Mouse (Mus musculus) lung, embryonic 15.5 days (tissue): ENCODE measurements around the gene Clmp. TPM values are rescaled to one million over a fixed set of nuclear protein-coding genes. Genes with fewer than 3 reads are reported as not detected.

Experiments
- ATAC-seq: fragments of 200-750 bp; cut with Nextera tagmentation; 2 replicates; pipeline ENCODE4 v1.8.0; 2017; ENCODE audit warnings: moderate number of reproducible peaks, borderline replicate concordance; ENCODE audit not compliant: low FRiP score, low TSS enrichment; ENCODE audit errors: extremely low read depth
- H3K27ac ChIP-seq: fragments of 300-500 bp; sonication (generic); 2 replicates; pipeline ENCODE4 v1.5.1; 2015; ENCODE audit warnings: moderate library complexity, mild to moderate bottlenecking, inconsistent platforms
- H3K27me3 ChIP-seq: fragments of 300-500 bp; sonication (generic); 2 replicates; pipeline ENCODE4 v1.6.1; 2015; ENCODE audit warnings: inconsistent platforms
- H3K36me3 ChIP-seq: fragments of 300-500 bp; sonication (generic); 2 replicates; pipeline ENCODE4 v1.6.1; 2015; ENCODE audit warnings: inconsistent platforms
- H3K4me1 ChIP-seq: fragments of 300-500 bp; sonication (generic); 2 replicates; pipeline ENCODE4 v1.6.1; 2015; ENCODE audit warnings: inconsistent platforms
- H3K4me2 ChIP-seq: fragments of 300-500 bp; sonication (generic); 2 replicates; pipeline ENCODE4 v1.6.1; 2015; ENCODE audit warnings: inconsistent platforms, mild to moderate bottlenecking, moderate library complexity
- H3K4me3 ChIP-seq: fragments of 300-500 bp; sonication (generic); 2 replicates; pipeline ENCODE4 v1.5.1; 2015; ENCODE audit warnings: mild to moderate bottlenecking, inconsistent platforms
- H3K9ac ChIP-seq: fragments of 300-500 bp; sonication (generic); 2 replicates; pipeline ENCODE4 v1.6.1; 2015; ENCODE audit warnings: inconsistent platforms
- H3K9me3 ChIP-seq: fragments of 300-500 bp; sonication (generic); 2 replicates; pipeline ENCODE4 v1.6.1; 2016; ENCODE audit warnings: inconsistent platforms
- WGBS: fragments of 180-500 bp; shearing (Covaris S2); methylation state at CpG from one replicate; pipeline ENCODE4 v1.1.7; 2015; 5-methylcytosine and 5-hydroxymethylcytosine counted together
- polyA plus RNA-seq: library from polyadenylated mRNA; unstranded; fragments of >200 nt; fragmentation: Nextera tagmentation; extraction: Ambion mirVana; gene quantifications from 2 replicates; pipeline ENCODE4 v1.2.1, GENCODE M21; 2015

The Clmp gene
- polyA plus RNA-seq, 1 experiment from 2014 or later: 11.7 TPM

DNA sequence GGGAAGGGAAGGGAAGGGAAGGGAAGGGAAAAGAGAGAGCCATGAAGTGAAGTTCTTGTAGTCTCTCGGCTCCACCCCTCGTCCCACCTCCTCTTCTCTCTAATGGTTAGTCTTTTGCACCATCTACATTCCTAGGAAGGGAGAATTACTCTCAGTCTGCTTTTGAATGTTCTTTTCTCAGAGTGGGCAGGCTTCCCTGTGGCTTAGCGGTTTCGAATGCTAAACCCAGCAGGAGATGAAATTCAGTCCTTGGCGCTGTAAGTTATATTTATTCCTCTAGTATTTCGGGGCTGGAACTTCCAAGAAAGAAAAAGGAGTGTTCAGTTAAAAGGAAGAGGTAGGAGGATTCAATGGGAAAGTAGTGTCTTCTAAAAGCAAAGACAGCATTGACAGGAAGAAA lies 51.4 kb downstream of the Clmp start:
- H3K27ac ChIP-seq: no peak overlapping the region
- no peaks in the 10 kb centered on the region for H3K36me3 ChIP-seq
- no peak for ATAC-seq
- no peaks in the 10 kb centered on the region for H3K27me3 ChIP-seq
- 87% methylated on average over 6 of the region's 6 CpGs for WGBS
- 0 out of 2 replicates have a peak, but pooled peaks cover 7% of the 10 kb centered on the region for H3K4me1 ChIP-seq
- H3K4me2 ChIP-seq: no peak overlapping the region
- H3K9ac ChIP-seq: no peak overlapping the region
- no peak overlapping the region for H3K4me3 ChIP-seq
- no peaks in the 10 kb centered on the region for H3K9me3 ChIP-seq

DNA sequence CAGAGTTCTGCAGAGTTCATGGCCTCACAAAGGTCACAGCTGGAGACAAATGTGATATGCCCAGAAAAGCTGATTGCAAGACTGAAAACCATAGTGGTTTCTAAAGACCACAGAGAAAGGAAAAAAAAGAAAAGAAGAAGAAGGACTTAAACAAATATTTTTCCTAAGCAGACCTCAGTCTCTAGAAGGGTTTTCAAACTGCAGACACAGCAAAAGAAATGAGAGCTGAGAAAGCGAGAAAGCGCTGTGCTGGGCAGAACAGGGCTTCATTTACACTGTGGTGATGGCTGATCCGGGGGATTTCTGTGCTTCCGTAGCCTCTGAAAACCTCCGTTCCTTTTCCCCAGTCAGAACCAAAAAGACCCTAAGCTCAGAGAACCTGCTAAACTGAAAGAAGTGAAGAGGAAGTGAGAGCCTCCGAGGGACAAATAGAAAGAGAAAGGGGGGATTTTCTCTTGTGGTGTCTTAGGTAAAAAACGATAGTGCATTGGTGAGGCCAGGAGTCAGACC lies 57.8 kb downstream of the Clmp start:
- Histone ChIP-seq H3K4me3 (no peak overlapping the region), H3K4me1 (peaks cover 8% of the 10 kb centered on the region), H3K4me2 (no peak overlapping the region), H3K9ac (no peak overlapping the region), H3K27ac (peak overlapping the region; percentile 8; the same call in 1 of the 2 replicates), H3K27me3 (no peaks in the 10 kb centered on the region), H3K36me3 (no peaks in the 10 kb centered on the region), H3K9me3 (no peaks in the 10 kb centered on the region)
- no peak for ATAC-seq
- WGBS: 49% methylated on average over 7 of the region's 7 CpGs

DNA sequence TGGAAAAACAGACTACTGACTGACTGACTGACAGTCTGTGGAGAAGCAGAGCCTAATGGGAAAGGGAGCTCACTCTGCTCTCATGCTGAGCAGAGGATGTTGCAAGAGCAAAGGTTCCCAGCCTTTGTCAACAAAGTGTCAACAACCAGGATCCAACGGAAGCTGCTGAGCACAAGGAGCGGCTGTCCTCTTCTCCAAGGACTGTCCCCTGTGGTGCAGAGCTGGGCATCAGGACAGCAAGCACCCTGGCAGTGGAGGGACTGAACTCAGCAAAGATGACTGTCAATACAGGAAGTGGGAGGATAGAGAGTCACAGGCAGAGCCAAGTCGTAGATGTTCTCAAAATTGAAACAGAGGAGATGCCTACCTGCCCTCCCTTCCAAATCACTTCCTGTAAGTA lies 58.5 kb downstream of the Clmp start:
- Histone ChIP-seq H3K27ac (no peak overlapping the region; the same call in 1 of the 2 replicates), H3K27me3 (no peaks in the 10 kb centered on the region), H3K4me3 (no peak overlapping the region), H3K4me1 (peaks cover 8% of the 10 kb centered on the region), H3K4me2 (no peak overlapping the region), H3K9me3 (no peaks in the 10 kb centered on the region), H3K9ac (no peak overlapping the region), H3K36me3 (no peaks in the 10 kb centered on the region)
- ATAC-seq: peak; percentile 74
- 16% methylated on average over 3 of the region's 3 CpGs for WGBS

DNA sequence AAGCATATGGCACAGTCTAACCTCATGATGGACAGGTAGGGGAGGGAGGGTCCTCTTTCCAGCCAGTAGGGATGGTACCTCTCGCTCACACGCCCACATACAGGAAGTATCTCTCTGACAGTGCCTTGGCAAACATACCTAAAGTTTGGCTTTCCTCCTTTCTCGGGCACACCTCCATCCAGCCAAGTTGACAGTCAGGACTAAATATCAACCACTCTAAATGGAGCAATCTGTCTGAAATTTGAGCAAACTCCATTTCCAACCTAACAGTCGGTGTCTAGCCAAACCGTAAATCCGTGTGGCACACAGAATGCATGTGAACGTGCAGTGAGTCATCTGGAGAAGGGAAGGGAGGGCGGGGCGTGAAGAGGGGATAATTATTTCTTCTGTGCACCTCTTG lies 61.0 kb downstream of the Clmp start:
- no peaks in the 10 kb centered on the region for H3K9me3 ChIP-seq
- H3K4me1 ChIP-seq: peaks cover 8% of the 10 kb centered on the region
- H3K27me3 ChIP-seq: no peaks in the 10 kb centered on the region
- H3K36me3 ChIP-seq: no peaks in the 10 kb centered on the region
- no peak overlapping the region for H3K4me2 ChIP-seq
- H3K27ac ChIP-seq: no peak overlapping the region
- H3K9ac ChIP-seq: no peak overlapping the region
- 57% methylated on average over 9 of the region's 9 CpGs for WGBS
- no peak overlapping the region for H3K4me3 ChIP-seq
- no peak for ATAC-seq

DNA sequence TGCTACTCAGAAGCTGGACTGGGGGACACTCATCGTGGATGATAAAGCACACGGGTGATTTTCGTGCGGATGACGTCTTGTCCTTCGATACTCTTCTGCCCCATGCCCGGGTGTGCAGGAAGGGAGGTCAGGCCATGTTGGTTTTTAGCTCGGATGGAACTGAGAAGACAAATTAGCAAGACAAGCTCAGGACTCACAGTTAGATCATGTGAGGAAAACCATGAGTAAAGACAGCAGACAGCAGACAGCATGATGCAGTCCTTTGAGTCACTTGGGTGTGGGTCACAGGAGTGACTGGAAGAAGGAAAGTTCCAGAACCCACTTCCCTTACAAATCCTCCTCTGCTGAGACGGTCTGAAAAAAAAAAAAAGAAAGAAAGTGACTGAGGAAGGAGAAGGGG lies 61.5 kb downstream of the Clmp start:
- H3K4me3 ChIP-seq: no peak overlapping the region
- peaks cover 8% of the 10 kb centered on the region for H3K4me1 ChIP-seq
- H3K9me3 ChIP-seq: no peaks in the 10 kb centered on the region
- no peaks in the 10 kb centered on the region for H3K36me3 ChIP-seq
- no peaks in the 10 kb centered on the region for H3K27me3 ChIP-seq
- no peak overlapping the region for H3K9ac ChIP-seq
- ATAC-seq: no peak
- no peak overlapping the region for H3K4me2 ChIP-seq
- 61% methylated on average over 9 of the region's 9 CpGs for WGBS
- H3K27ac ChIP-seq: no peak overlapping the region

DNA sequence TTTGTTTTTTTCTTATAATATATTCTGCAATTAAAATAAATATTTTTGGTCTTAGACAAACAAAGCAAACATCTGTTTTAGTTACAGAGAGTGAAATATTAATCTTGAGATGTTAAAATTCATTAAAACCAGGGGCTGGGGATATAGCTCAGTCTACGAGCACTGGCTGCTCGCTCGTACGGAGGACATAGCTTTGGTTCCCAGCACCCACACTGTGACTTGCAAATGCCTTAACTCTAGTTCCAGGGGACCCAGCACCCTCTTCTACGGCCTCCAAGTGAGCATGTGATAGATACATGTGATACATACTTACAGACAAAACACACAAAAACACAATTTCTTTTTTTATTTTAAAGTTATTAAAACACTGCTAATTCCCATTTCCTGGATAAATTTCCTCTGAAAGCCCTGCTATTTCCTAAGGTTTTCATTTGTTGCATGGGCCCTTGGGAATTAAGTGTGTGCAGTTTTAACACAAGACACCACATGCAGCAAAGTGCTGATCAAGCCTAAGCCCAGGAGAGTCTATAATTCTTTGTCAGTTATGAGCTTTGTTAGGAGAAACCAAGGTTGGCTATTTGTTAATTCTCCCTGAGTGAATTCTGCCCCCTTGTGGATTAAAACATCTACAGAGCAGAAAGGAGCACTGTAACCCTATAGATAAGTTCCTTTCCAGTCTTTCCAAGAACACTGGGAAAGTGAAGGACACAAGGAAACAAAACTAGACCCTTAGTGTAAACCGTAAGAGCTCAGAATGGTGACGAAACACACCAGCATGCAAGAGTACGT lies 64.3 kb downstream of the Clmp start:
- peak; percentile 57; the same call in 1 of the 2 replicates for ATAC-seq
- H3K9me3 ChIP-seq: no peaks in the 10 kb centered on the region
- no peaks in the 10 kb centered on the region for H3K36me3 ChIP-seq
- WGBS: 66% methylated on average over 8 of the region's 8 CpGs
- no peaks in the 10 kb centered on the region for H3K4me1 ChIP-seq
- no peak overlapping the region for H3K4me3 ChIP-seq
- no peak overlapping the region for H3K9ac ChIP-seq
- no peak overlapping the region for H3K4me2 ChIP-seq
- no peaks in the 10 kb centered on the region for H3K27me3 ChIP-seq
- no peak overlapping the region for H3K27ac ChIP-seq

DNA sequence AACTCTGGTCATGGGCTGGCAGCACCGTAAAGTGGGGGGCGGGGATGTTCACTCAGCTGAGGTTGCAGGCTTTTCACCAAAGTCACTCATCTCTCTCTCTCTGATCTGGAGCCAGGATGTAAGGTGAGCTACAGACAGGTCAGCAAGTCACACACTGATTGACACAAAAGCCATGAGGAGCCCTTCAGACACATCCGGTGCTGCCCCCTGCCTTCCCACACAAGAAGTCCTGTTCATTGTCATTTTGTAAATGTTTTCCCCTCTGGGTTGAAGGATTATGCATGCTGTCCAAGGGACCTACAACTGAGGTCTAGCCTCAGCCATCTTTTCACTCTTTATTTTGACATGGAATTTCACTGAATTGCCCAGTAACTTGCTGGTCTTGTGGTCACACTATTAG lies 66.0 kb downstream of the Clmp start:
- Histone ChIP-seq H3K4me2 (no peak overlapping the region), H3K9me3 (no peaks in the 10 kb centered on the region), H3K4me1 (peaks cover 4% of the 10 kb centered on the region), H3K9ac (no peak overlapping the region), H3K27ac (no peak overlapping the region), H3K27me3 (no peaks in the 10 kb centered on the region), H3K4me3 (no peak overlapping the region), H3K36me3 (no peaks in the 10 kb centered on the region)
- ATAC-seq: no peak
- WGBS: 56% methylated on average over 3 of the region's 3 CpGs

DNA sequence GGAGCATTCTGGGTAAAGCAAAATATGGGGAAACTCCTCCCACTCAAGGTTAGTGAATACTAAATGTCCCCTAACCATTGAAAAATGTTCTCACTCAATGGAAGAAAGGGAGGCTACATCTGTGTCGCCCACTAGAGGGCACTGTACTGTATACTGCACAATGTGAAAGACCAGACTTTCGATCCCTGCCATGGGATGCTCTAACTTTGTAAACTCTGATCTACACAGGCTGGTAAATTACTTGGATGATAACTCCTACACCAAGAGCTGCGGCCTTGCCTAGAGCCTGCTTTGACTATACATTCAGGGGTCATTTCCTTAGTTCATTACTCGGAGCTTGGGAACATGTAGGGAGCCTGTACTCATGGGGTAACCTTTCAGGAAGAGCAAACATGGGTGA lies 70.6 kb downstream of the Clmp start:
- 18% methylated on average over 4 of the region's 4 CpGs for WGBS
- no peak for ATAC-seq
- H3K4me3 ChIP-seq: peak overlapping the region; percentile 14; the same call in 1 of the 2 replicates

DNA sequence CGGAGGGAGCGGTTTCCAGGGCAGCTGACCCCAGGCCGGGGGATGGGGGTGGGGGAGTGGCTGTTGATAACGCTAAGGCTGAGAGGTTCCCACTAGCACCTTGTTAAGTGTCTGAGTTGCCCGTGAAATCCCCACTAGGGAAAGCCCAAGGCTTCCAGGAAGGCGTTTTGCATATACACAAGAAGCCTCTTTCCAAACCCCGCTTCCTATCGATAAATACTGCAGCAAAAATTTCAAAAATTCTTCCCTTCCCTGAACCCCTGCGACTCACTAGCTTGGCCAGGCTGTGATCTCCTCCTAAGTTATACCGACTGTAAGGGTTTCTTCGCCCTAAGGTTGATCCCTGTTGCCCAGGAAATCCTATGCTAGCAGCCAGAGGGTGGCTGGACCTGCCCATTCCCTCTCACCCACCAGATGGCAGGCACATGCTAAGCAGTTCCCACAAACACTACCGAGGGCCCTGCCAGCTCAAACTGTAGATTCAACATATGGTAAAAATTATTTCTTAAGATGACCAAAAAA lies 71.4 kb downstream of the Clmp start:
- H3K4me1 ChIP-seq: peaks cover 14% of the 10 kb centered on the region
- no peaks in the 10 kb centered on the region for H3K9me3 ChIP-seq
- peak overlapping the region; percentile 33 for H3K4me3 ChIP-seq
- H3K36me3 ChIP-seq: no peaks in the 10 kb centered on the region
- H3K27me3 ChIP-seq: no peaks in the 10 kb centered on the region
- peak; percentile 68; the same call in 1 of the 2 replicates for ATAC-seq
- peak overlapping the region; percentile 56 for H3K27ac ChIP-seq
- WGBS: 13% methylated on average over 12 of the region's 12 CpGs
- no peak overlapping the region for H3K9ac ChIP-seq
- peak overlapping the region; percentile 64 for H3K4me2 ChIP-seq

More for the DNA sequence above, 70.6 kb downstream of the Clmp start:
- no peak overlapping the region for H3K9ac ChIP-seq
- no peaks in the 10 kb centered on the region for H3K27me3 ChIP-seq
- H3K27ac ChIP-seq: no peak overlapping the region
- H3K9me3 ChIP-seq: no peaks in the 10 kb centered on the region
- peaks cover 14% of the 10 kb centered on the region for H3K4me1 ChIP-seq
- H3K36me3 ChIP-seq: no peaks in the 10 kb centered on the region
- peak overlapping the region; percentile 64 for H3K4me2 ChIP-seq

DNA sequence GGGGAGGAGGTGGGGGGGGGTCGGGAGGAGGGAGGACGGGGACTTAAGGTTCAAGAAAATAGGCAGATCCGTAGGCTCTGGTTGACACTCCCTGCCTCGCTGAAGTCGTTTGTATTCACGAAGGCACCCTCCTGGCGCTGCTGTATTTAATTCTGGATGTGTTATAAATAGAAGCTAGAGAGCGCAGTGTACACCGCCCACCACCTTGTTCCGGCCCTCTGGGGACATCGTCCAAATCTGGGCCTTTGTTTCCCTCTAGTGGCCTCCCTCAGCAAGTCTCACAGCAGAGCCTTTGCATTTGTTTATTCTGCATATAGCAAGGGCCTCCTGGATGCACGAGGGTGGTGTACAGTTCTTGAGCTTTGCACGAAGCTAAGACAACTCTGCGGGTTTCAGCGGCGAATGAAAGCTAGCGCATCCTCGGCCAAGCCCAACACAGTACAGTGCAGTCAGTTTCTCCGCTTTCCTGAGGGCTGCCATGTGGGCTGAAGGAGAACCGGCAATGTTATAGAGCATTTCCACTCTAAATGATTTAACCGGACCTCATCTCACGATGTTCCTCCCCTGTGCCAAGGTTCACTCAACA lies 72.0 kb downstream of the Clmp start:
- Histone ChIP-seq H3K4me2 (peak overlapping the region; percentile 64), H3K9ac (no peak overlapping the region), H3K27ac (peak overlapping the region; percentile 56), H3K27me3 (no peaks in the 10 kb centered on the region), H3K4me3 (peak overlapping the region; percentile 33), H3K36me3 (no peaks in the 10 kb centered on the region), H3K9me3 (no peaks in the 10 kb centered on the region), H3K4me1 (peaks cover 14% of the 10 kb centered on the region)
- ATAC-seq: peak; percentile 91
- 8% methylated on average over 22 of the region's 22 CpGs for WGBS

DNA sequence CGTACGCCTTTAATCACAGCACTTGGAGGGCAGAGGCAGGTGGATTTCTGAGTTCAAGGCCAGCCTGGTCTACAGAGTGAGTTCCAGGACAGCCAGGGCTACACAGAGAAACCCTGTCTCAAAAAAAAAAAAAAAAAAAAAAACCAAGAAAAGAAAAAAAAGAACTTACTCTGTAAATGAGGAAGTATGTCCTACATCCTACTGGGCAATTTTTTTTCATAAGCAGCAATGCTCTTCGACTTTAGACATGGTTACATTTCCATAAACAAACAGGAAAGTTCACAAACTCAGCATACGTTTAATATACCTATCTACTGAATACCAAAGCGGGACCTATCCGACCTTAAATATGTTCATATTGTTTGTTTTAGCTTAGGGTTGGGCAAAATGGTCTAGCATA lies 76.6 kb downstream of the Clmp start:
- H3K36me3 ChIP-seq: no peaks in the 10 kb centered on the region
- WGBS: 75% methylated on average over 6 of the region's 6 CpGs
- H3K4me2 ChIP-seq: no peak overlapping the region
- no peak for ATAC-seq
- H3K9ac ChIP-seq: no peak overlapping the region
- no peaks in the 10 kb centered on the region for H3K27me3 ChIP-seq
- H3K9me3 ChIP-seq: no peaks in the 10 kb centered on the region
- H3K4me1 ChIP-seq: peaks cover 14% of the 10 kb centered on the region
- H3K4me3 ChIP-seq: no peak overlapping the region
- no peak overlapping the region for H3K27ac ChIP-seq
